Mouse (Mus musculus): ENCODE data around the gene Zfp865. TPM values are rescaled to one million over a fixed set of nuclear protein-coding genes. Genes with fewer than 3 reads are reported as not detected.
A peak's percentile ranks its signal among the peaks of the same experiment; 100 is the strongest.

Gene Zfp865
- polyA plus RNA-seq, 1 experiment, result 43.2 TPM

DNA sequence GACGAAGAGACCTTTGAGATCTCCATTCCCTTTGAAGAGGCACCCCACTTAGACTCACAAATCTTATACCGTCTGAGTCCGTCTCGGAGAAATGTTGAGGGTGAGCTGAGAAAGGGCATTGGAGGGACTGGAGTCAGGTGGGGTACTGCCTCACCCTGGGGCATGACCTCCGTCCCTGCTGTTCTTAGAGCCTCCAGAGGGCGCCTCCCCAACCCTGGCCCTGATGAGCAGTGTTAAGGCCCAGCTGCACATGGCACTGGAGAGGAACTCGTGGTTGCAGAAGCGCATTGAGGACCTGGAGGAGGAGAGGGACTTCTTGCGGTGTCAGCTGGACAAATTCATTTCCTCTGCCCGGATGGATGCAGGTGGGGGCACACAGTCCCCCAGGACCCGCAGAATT lies 37.6 kb downstream of the Zfp865 start:
- Histone ChIP-seq H3K4me3 (replicated peaks; ENCODE audit: extremely low read depth, low read depth, low read length) (no peak overlapping the region), H3K4me1 (ENCODE audit: control insufficient read depth, insufficient read depth, low read length) (peaks cover 4% of the 10 kb centered on the region; the same call in 1 of the 2 replicates)
- WGBS, result 36% methylated on average over 11 of the region's 11 CpGs
- no peak for DNase-seq
- TF ChIP-seq POLR2A (IDR thresholded peaks at IDR 0.05; ENCODE audit: borderline replicate concordance, extremely low read depth, low read depth, low read length), result no peak
- TF ChIP-seq CTCF (IDR thresholded peaks at IDR 0.05; ENCODE audit: insufficient read depth, low read length), result no peak

DNA sequence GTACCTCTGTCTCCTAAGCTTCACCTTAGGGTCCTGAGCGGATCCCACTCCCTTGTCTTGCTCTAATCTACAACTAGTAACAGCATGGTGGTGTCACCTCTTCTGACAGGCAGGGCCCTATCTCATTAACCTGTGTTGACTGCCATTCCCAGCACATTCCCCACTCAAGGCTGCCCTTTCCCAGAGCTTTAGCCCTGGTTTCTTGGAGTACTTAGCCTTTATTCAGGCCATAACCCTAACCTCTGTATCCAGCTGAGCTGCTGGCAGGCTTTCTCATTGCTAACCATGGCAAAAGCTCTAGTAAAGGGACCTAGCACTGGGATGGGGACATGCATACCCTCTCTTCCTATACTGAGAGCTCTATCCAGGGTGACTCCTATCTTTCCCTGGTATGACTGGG lies 38.5 kb downstream of the Zfp865 start:
- H3K4me1 ChIP-seq (ENCODE audit: control insufficient read depth, insufficient read depth, low read length), result peaks cover 4% of the 10 kb centered on the region
- no peak for DNase-seq
- 97% methylated on average over 1 of the region's 1 CpGs for WGBS
- no peak overlapping the region for H3K4me3 ChIP-seq (replicated peaks; ENCODE audit: extremely low read depth, low read depth, low read length)
- TF ChIP-seq POLR2A (IDR thresholded peaks at IDR 0.05; ENCODE audit: borderline replicate concordance, extremely low read depth, low read depth, low read length) (no peak), CTCF (IDR thresholded peaks at IDR 0.05; ENCODE audit: insufficient read depth, low read length) (no peak)

DNA sequence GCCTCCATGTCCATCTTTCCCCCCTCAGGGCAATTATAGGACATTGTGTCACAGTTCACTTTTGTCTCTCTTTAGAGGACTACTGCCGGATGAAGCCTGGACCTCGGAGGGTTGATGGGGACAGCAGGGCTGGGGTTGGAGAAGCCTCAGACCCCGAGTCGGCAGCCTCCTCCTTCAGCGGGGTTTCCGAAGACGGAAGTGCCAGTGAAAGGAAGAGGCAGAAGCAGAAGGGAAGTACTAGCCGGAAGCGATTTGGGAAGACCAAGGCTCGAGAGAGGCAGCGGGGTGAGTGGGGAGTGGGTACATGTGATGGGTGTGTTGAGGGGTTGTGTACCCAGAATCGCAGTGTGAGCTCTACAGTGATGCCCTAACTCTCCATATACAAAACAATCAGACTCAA lies 39.2 kb downstream of the Zfp865 start:
- H3K4me1 ChIP-seq (ENCODE audit: control insufficient read depth, insufficient read depth, low read length), result peaks cover 4% of the 10 kb centered on the region
- DNase-seq, result no peak
- TF ChIP-seq POLR2A (IDR thresholded peaks at IDR 0.05; ENCODE audit: borderline replicate concordance, extremely low read depth, low read depth, low read length) (no peak), CTCF (IDR thresholded peaks at IDR 0.05; ENCODE audit: insufficient read depth, low read length) (no peak)
- WGBS, result 83% methylated on average over 12 of the region's 12 CpGs
- H3K4me3 ChIP-seq (replicated peaks; ENCODE audit: extremely low read depth, low read depth, low read length), result no peak overlapping the region

DNA sequence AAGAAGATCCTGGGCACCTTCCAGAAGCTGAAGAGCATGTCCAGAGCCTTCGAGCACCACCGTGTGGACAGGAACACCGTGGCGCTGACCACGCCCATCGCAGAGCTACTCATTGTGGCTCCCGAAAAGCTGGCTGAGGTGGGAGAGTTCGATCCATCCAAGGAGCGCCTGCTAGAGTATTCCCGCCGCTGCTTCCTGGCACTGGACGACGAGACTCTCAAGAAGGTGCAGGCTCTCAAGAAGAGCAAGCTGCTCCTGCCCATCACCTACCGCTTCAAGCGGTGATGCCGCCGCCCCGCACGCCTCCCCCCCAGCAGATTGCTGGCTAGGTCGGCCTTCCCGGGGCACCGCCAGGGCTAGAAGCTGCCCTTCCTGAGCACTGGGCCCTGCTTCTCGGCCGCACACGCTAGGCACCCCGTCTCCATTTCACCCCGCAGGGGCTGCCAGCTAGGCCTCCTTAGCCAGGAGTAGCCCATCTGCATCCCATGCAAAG lies 40.1 kb downstream of the Zfp865 start:
- Histone ChIP-seq H3K4me3 (replicated peaks; ENCODE audit: extremely low read depth, low read depth, low read length) (peak overlapping the region; percentile 29), H3K4me1 (ENCODE audit: control insufficient read depth, insufficient read depth, low read length) (peaks cover 4% of the 10 kb centered on the region)
- DNase-seq, result peak; percentile 71
- WGBS, result 2% methylated on average over 27 of the region's 27 CpGs
- TF ChIP-seq CTCF (IDR thresholded peaks at IDR 0.05; ENCODE audit: insufficient read depth, low read length) (peak; percentile 73), POLR2A (IDR thresholded peaks at IDR 0.05; ENCODE audit: borderline replicate concordance, extremely low read depth, low read depth, low read length) (no peak)

DNA sequence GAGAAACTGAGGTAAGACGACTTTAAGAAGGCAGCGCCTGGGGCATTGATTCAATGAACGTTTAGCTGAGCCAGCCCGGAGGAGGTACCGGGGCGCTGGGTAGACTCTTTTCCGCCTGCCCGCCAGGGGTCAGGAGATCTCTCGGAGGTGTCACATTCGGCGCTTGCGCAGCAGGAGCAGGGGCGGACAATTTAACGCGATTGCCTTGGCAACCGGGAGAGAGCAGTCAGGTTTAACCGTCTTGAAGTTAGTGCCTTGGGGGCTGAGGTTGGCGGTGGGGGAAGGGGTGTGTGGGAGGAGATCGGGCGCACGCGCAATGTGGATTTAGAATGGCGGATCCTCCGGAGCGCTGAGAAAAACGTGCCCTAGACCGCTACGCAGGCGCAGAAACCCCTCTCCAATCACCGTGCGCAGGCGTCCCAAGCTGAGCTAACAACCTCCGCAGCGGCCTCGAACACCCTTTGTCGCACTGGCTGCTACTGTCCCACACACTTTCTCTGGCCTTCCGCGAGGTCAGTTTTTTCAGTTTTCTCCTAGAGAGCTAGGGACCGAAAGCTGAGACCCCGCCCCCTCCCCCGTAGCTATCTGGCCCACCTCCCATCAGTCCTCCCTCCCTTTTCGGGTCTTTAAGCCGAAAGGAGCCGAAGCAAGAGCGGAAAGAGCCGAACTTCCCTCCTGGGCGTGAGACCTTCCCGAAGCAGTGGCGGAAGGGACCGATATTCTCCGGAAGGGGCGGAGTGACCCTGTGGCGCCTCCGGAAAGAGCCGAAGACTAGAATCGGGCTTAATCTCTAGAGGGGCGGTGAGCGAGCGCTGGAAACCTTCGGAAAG lies 41.0 kb downstream of the Zfp865 start:
- under 1% methylated on average over 60 of the region's 60 CpGs for WGBS
- TF ChIP-seq CTCF (IDR thresholded peaks at IDR 0.05; ENCODE audit: insufficient read depth, low read length) (peak; percentile 54), POLR2A (IDR thresholded peaks at IDR 0.05; ENCODE audit: borderline replicate concordance, extremely low read depth, low read depth, low read length) (peak; percentile 47; the same call in 1 of the 2 replicates)
- DNase-seq, result peak; percentile 97
- Histone ChIP-seq H3K4me1 (ENCODE audit: control insufficient read depth, insufficient read depth, low read length) (peaks cover 4% of the 10 kb centered on the region), H3K4me3 (replicated peaks; ENCODE audit: extremely low read depth, low read depth, low read length) (peak overlapping the region; percentile 95)

DNA sequence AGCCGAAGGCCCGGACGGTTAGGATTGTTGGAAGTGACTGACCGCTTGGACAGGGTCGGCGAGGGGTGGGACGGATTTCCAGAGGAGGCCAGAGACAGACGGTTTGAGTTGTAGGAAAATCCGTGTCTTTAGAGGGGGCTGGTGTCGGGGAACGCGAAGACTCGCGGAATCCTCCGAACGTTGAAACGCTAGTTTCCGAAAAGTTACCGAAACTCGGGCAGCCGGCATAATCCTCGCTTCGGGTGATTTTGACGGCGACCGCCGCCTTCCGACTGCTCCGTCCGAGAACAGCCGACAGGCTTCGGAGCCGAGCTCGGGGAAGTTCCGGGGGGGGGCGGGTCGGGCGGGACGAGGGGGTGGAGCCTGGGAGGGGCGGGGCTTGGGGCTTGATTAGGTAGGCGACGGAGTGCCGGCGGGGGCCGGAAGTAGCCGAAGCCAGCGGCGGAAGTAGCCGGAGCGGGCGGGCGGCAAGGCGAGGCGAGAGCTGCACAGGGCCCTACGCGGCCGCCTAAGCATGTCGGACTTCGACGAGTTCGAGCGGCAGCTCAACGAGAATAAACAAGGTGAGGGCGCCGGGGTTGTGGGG lies 41.7 kb downstream of the Zfp865 start, which contains the start of gene U2af2:
U2af2 (plus strand) TSS at position 370 of the 586 bp plus-strand sequence.
- WGBS, result 1% methylated on average over 65 of the region's 65 CpGs
- TF ChIP-seq POLR2A (IDR thresholded peaks at IDR 0.05; ENCODE audit: borderline replicate concordance, extremely low read depth, low read depth, low read length) (peak; percentile 77), CTCF (IDR thresholded peaks at IDR 0.05; ENCODE audit: insufficient read depth, low read length) (no peak)
- DNase-seq, result peak; percentile 92
- peak within 1 kb of the TSS; percentile 95 for H3K4me3 ChIP-seq (replicated peaks; ENCODE audit: extremely low read depth, low read depth, low read length)
- peaks cover 4% of the 10 kb centered on the region for H3K4me1 ChIP-seq (ENCODE audit: control insufficient read depth, insufficient read depth, low read length)

DNA sequence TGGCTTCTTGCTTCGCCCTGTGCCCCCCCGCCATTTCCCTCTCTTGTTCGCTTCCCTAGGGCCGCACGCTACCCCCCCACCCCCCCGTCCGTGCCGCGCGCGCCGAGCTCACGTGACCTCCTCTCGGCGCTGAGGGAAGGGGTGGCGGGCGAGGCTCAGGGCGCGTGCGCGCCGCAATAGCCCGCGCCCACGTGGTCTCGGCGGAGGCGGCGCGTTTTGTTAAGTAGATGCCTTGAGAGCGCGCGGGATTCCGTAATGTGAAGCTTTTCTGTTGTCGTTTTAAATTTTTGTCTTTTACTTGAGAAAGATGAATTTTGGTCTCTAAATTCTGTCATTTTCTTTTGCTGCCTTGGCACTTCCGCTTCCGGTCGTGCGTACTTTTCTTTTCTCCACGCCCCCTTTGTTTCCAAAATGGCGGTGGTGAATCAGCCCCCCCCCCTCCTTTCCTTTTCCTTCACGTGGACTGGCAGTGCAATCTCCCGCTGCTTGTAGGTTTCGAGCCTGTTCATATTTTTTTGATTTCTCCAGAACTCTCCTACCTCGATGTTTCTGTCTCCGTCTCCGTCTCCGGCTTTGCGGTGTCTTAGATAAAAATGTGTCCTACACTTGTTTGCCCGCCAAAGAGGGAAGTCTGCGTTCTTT lies 42.3 kb downstream of the Zfp865 start:
- WGBS, result under 1% methylated on average over 50 of the region's 51 CpGs
- DNase-seq, result no peak
- TF ChIP-seq CTCF (IDR thresholded peaks at IDR 0.05; ENCODE audit: insufficient read depth, low read length) (no peak), POLR2A (IDR thresholded peaks at IDR 0.05; ENCODE audit: borderline replicate concordance, extremely low read depth, low read depth, low read length) (no peak)

DNA sequence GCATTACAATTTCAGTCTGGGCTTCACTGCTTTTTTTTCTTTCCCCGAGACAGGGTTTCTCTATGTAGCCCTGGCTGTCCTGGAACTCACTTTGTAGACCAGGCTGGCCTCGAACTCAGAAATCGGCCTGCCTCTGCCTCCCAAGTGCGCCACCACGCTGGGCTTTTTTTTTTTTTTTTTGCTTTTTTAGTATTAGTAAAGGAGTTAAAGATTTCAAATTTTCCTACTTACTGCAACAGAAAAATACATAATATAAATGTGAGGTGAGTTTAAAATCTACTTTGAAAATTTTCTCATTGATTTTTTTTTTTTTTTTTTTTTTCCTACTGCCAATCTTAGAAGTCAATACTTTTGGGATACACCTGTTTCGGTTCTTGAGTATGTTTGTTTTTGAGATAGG lies 44.7 kb downstream of the Zfp865 start:
- DNase-seq, result no peak
- no peak for TF ChIP-seq POLR2A (IDR thresholded peaks at IDR 0.05; ENCODE audit: borderline replicate concordance, extremely low read depth, low read depth, low read length)
- no peak for TF ChIP-seq CTCF (IDR thresholded peaks at IDR 0.05; ENCODE audit: insufficient read depth, low read length)
- Histone ChIP-seq H3K4me3 (replicated peaks; ENCODE audit: extremely low read depth, low read depth, low read length) (no peak overlapping the region), H3K4me1 (ENCODE audit: control insufficient read depth, insufficient read depth, low read length) (peaks cover 4% of the 10 kb centered on the region)
- 87% methylated on average over 6 of the region's 6 CpGs for WGBS

More for the DNA sequence above, 42.3 kb downstream of the Zfp865 start:
- peak overlapping the region; percentile 88 for H3K4me3 ChIP-seq (replicated peaks; ENCODE audit: extremely low read depth, low read depth, low read length)
- peaks cover 4% of the 10 kb centered on the region for H3K4me1 ChIP-seq (ENCODE audit: control insufficient read depth, insufficient read depth, low read length)

DNA sequence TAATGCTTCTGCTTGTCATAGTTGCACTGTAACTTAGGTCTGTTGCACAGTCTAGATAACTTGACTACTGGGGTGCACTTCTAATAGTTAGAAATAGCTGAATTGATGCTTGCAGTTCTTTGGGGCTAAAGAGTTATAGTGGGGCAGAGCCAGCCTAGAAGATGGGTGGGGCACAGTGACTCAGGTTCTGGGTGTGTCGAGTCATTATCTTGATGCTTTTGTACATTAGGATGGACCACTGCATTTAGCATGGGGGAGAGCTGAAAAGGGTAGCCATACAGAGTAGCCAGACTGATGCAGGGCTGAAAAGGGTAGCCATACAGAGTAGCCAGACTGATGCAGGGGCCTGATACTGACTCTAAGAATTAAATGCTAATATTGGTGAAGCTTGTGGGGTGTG lies 53.4 kb downstream of the Zfp865 start:
- H3K4me1 ChIP-seq (ENCODE audit: control insufficient read depth, insufficient read depth, low read length), result no peaks in the 10 kb centered on the region; the same call in 1 of the 2 replicates
- WGBS, result 59% methylated on average over 1 of the region's 1 CpGs
- no peak for DNase-seq

More for the DNA sequence above, 53.4 kb downstream of the Zfp865 start:
- no peak overlapping the region for H3K4me3 ChIP-seq (replicated peaks; ENCODE audit: extremely low read depth, low read depth, low read length)
- no peak for TF ChIP-seq CTCF (IDR thresholded peaks at IDR 0.05; ENCODE audit: insufficient read depth, low read length)
- TF ChIP-seq POLR2A (IDR thresholded peaks at IDR 0.05; ENCODE audit: borderline replicate concordance, extremely low read depth, low read depth, low read length), result no peak
